Mouse (Mus musculus): Measurements from ENCODE around the gene Tmem246.
"Not testable (repeated sequence)": the region's sequence is repeated elsewhere in the genome, so short reads cannot be mapped to it uniquely, and the experiment has no call there.

Tmem246 gene

DNA sequence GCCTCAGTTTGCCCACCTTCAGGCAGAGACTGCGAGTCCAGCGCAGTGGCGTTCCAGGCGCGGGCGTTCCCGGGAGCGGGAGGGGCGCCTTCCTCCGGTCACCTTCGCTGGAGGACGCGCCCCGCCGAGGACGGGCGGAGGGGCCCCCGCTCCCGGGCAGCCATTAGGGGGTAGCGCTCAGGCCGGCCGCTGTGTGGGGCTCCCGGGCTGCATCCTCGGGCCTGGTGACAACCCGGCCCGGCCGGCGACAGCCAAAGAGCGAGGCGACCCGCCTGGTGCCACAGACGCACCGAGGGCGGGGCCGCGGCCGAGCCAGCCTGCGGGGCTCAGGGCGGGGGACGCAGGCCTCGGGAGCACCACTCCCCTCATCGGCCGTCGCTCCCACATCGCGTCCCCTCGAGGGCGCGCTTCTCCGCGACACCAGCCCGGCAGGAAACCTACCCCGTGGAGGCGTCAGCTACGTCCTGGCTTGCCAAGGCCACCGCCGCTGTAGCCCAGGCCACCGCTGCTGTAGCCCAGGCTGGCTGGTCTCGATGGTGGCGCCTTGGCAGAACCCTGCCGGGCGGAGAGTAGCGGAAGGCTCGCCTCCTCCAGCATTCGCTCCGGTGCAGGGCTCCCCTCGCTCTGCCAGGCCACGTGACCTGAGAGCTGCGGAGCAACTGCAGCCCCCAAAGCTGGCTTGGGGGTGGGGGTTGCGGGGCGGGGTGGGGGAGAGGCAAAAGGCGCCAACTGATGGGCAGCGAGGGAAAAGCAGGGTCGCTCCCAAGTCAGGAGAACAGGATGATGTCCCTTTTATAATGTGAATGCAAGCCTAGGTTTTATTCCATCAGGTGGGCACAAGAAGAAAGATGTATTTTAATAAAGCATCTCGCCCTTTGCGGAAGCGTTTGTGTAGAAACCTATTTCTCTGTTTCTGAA lies at the start of gene Tmem246:
TSS of gene Tmem246 (minus strand) at position 694 of the 918 bp plus-strand sequence.
- DNase-seq (ENCODE audit: low spot score): peak; percentile 32

DNA sequence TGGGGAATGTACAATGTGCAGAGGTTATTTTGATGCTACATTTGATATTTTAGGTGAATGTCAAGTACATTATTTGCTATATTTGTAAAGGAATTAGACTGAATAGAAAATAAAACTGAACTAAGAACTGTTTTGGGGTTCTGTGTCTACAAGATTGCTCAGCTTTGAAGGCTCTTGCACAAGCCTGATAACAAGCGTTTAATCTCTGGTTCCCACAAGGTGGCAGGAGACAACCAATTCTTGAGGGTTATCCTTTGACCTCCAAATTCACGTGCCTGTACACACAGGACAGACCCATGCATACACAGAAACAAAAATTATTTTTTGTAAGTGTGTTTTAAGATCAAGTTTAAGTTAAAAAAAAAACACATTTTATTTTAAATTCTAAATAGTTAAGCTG lies 42.2 kb upstream of the Tmem246 start:
- peak; percentile 62 for DNase-seq (ENCODE audit: low spot score)

DNA sequence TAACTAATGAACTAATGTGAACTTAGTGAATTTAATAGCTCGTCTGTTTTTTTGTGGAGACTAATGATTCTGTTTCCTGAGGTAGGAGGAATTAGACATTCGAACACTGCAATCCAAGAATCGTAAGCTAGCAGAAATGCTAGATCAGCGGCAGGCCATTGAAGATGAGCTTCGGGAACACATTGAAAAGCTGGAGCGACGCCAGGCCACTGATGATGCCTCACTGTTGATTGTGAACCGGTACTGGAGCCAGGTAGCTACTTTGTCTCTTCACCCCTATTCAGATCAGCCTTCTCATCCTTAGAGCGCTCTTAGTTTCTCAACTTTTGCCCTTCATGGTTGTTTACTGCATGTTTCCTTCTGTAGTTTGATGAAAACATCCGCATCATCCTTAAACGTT lies 40.1 kb upstream of the Tmem246 start:
- DNase-seq (ENCODE audit: low spot score): no peak

DNA sequence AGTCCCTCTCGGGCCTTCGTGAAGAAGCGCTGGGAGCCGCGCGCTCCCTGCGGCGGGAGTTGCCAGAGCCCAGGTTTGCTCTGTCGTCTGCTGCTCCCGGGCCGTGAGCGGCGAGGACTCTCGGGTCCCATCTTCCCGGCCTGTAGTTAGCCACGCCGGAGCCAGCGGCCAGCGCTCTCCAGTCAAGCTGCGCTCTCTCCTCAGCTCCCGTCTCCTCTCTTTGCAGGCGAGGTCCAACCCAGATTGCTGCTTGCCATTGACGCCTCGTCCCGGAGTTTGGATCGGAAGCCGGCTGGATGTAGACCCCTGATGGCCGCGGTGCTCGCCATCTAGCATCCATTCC lies 34.4 kb upstream of the Tmem246 start:
- no peak for DNase-seq (ENCODE audit: low spot score)

DNA sequence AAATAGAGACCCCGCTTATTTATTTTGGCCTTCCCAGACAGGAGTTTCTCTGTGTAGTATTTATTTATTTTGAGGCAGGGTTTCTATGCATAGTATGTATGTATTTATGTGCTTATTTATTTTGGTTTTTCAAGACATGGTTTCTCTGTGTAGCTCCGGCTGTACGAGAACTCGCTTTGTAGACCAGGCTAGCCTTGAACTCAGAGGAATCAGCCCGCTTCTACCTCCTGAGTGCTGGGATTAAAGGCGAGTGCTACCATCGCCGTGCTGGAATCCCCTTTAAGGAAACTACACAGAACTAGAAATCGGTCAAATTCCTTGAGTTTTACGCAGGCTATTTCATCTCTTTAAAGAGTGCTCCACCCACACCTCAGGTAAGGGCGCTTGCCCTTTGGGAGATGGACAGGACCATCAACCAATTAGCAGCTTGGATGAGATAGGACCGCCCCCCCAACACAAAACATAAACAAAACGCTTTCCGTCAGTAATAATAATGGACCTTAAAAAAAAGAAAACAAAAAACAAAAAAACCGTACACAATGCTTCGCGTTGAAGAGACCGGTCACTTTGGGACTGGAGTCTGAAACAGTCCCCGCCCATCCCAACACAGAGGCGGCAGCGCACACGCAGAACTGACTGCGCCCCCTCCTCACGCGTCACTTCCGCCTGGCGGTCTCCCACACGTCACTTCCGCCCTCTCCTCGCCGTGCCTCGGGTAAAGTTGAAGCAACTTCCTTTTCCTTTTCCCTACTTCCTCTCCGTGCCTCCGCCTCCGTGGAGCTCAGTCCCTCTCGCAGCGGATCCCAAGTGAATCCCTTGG lies 33.9 kb upstream of the Tmem246 start, which contains the start of gene Rnf20:
TSS of gene Rnf20 (plus strand) at position 688 of the 820 bp plus-strand sequence.
- DNase-seq (ENCODE audit: low spot score): peak; percentile 93

DNA sequence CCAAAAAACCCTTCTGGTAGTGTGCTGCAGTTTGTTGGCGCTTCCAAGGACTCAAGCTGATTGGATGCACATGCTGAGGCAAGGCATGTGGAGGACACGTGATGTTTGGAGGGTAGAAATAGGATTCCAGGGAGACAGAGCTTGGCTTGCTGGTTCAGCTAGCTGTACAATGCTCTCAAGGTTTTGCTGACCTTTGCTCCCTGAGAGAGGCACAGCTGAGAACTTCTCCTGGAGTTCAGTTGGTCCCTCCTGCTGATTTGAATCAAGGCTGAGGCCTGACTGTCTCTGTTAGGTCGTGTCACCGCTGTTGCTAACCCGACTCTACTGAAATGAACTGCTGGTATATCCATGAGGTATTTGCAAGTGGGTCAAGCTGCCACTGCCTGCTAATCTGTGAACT lies 31.3 kb upstream of the Tmem246 start:
- DNase-seq (ENCODE audit: low spot score): no peak

DNA sequence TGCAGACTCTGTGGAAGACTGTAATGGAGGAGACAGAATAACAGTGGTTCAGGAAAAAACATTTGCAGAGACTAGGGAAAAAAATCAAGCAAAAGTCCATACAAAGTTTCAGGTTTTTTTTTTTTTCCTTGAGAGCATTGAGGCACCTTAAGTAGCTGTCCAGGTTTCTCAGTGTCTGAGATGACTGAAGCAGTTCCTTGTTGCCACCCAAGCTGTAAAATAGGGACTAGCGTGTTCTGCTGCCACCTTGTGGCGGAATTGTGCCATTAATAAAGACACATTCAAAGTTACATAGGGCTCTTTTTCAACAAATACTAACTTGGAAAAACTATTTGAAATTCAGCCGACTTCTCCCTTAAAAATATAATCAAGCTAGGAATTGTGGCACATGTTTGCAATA lies 29.3 kb upstream of the Tmem246 start:
- DNase-seq (ENCODE audit: low spot score): peak; percentile 80

DNA sequence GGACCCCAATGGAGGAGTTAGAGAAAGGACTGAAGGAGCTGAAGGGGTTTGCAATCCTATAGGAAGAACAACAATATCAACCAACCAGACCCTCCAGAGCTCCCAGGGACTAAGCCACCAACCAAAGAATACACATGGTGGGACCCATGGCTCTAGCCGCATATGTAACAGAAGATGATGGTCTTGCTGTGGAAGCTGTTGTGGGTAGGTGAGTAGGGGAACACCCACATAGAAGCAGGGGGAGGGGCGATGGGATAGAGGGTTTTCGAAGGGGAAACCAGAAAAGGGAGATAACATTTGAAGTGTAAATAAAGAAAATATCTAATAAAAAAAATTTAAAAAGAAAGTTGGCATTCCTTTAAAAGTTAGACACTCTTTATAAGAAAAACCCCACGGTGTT lies 27.3 kb upstream of the Tmem246 start:
- DNase-seq (ENCODE audit: low spot score): not testable (repeated sequence)

DNA sequence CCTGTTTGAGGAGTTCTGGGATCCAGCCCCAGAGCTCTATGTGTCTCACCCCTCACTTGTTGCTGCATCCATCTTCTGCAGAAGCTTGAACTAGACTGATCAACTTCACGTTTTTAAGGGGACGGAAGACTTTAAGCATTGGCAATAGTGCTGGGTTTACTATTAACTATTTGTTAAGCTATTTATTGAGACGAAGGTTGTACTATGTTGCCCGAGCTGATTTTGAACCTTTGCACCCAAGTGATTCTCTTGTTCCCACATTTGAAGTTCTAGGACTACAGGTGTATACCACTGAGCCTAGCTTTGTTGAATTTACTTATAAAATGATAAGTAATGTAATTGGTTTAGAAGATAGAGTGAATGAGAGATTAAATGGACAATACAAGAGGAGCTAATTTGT lies 26.2 kb upstream of the Tmem246 start:
- no peak for DNase-seq (ENCODE audit: low spot score)

DNA sequence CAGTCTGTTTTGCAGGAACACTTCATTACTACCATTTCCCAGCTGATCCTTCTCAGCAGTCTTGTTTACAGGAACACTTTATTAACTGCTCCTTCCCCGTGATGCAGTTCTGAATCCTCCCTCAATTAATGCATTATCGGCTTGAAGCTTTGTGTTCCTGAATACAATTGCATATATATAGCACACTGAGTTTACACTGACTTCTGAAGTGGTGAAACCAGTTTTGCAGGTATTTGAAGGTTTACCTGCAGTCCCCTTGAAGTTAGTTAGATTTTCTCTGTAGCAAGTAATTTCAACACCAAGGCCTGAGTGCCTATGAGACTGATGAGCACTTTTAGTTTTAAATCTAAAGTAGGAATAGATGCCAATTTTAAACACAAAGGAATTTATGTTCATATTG lies 24.6 kb upstream of the Tmem246 start:
- no peak for DNase-seq (ENCODE audit: low spot score)

DNA sequence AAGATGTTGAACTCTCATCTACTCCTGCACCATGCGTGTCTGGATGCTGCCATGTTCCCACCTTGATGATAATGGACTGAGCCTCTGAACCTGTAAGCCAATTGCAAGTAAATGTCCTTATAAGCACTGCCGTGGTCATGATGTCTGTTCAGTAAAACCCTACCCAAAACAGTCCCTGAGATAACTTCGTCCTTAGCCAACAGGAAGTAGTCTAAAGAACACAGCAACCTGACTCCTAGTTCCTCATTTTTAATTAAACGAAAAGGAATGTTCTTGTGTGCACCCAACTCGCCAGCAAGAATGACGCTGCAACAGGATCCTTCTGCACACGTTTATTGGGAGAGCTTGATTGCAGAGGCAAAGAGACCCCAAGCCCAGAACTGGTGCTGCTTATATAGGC lies 22.2 kb upstream of the Tmem246 start:
- not testable (repeated sequence) for DNase-seq (ENCODE audit: low spot score)

DNA sequence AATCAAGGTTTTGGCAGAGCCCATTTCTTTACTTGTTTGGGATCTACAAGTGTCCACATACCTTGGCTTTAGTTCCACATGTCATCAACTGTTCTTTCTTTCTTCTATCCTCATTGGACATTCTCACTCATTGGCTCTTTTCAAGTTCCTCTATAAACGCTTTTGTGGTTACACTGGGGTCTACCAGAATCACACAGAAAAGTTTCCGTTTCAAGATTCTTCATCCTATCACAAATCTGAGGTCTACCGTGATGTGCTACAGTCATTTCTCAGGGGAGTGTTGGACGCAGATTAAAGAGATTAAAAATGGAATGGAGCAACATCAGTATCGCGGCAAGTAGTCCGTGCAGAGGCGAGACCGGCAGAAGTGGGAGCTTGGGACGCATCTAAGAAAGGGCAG lies 19.2 kb upstream of the Tmem246 start:
- DNase-seq (ENCODE audit: low spot score): no peak

DNA sequence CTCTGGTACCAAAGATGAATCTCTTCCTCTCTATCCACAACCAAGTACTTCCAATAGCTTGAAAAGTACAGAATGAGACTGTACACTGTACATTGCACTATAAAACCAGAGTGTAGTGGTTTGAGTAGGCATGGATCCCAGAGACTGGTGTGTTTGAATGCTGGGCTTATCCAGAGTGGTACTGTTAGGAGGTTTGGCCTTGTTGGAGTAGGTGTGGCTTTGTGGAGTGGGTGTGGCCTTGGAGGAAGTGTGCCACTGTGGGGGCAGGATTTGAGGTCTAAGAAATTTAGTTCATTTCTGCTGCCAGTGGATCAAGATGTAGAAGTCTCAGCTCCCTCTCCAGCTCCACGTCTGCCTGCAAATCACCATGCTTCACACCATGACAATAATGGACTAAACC lies 7.8 kb upstream of the Tmem246 start:
- DNase-seq (ENCODE audit: low spot score): no peak

DNA sequence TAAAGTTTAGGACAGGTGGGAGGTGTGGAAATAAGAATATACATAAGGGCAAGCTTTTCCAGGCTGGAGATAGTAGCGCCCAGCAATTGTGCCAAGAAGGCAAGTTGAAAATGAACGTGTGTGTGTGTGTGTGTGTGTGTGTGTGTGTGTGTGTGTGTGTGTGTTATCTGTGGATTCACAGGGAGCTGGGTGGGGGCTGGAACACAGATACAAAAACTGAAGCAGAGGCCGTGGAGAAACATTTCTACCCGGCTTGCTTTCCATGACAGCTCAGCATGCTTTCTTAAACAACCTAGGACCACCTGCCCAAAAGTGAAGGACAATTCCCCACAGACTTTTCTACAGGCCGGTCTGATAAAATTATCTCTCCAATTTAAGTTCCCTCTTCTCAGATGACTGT lies 6.9 kb upstream of the Tmem246 start:
- no peak for DNase-seq (ENCODE audit: low spot score)

DNA sequence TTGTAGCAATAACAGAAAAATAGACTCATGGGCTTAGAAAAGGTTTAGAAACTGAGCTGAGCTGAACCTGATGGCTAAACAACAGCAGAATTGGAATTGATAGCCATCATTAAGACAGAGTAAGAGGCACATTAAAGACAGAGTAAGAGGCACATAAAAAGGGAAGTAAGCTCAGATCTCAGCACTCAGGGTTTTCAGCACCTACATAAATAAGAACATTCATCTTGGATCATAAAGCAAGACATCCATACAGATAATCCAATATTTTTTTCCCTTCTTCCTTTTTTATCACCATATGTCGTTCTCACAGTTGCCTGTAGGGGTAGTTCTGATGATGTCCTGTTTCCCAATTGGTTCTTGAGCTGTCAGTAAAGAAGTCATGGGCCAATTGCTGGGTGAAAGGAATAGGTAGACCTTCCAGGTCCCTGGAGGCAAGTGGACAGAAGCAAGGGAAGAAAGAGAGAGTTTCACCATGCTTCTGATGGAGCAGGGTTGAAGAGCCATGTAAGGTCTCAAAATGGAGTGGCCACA lies 6.4 kb upstream of the Tmem246 start:
- no peak for DNase-seq (ENCODE audit: low spot score)

DNA sequence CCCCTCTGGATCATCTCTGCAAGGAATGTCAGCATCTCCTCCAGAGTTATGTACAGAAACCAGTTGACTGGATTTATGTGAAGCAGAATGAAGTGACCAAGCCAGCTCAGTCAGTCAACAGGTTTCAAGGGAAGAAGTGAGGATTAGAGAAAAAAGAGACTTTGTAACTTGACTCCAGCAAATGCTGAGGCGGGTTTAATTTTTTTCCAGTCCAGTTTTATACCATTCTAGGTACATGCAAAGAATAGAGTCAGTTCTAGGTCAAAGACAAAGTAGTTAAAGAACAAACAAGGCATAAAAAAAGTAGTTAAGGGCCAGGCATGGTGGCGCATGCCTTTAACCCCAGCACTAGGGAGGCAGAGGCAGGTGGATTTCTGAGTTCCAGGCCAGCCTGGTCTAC lies 5.5 kb upstream of the Tmem246 start:
- no peak for DNase-seq (ENCODE audit: low spot score)

DNA sequence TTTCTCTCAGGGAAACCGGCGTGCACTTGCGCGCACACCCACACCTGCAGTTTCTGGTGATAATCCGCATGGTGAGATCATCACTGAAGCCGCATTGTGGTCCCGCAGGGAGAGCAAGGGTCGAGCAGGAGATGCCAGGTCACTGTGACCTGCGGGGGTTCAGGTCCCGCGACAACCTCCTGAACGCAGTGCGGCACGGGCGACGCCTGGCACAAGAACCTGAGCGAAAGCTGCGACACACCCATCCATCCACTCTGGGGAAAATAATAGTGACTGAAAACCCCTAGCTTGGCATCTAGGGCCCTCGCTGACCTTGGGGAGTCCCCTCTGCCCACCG lies 862 bp downstream of the Tmem246 start:
- peak; percentile 29 for DNase-seq (ENCODE audit: low spot score)

DNA sequence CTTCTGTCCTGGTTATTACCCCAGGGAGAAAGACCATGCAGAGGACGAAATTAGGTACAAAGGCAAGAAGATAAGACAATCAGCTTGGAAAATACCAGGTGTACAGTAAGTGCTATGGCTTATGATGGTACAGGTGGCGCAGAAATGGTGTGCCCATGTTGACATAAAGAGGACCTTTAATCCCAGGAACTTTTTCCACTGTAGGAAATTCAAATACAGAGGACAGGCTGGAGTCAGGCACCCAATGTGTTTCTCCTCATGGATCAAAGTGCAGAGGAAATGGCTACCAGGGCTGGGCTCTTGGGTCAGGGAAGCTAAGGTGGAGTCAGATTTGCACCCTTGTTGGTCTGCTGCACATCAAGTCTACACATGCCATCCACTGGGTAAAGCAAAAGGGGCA lies 7.5 kb downstream of the Tmem246 start:
- no peak for DNase-seq (ENCODE audit: low spot score)

DNA sequence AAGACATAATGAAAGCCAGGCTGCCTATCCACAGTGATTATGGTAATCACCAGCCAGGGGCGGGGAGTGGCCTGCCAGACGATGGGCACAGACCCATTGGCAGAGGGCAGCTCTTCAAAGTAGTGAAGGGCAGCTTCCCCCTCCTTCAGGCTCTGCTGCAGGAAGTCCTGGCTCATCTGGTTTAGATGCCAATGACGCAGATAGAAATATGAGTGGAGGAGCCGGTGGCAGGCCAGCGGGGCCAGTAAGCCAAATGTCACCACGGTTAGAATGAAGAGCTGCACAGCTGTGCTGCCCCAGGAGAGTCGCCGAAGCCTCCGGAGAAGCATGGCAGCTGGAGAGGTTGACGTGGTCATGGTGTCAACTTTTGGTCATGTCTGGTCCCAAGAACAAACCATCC lies 10.9 kb downstream of the Tmem246 start:
- no peak for DNase-seq (ENCODE audit: low spot score)

DNA sequence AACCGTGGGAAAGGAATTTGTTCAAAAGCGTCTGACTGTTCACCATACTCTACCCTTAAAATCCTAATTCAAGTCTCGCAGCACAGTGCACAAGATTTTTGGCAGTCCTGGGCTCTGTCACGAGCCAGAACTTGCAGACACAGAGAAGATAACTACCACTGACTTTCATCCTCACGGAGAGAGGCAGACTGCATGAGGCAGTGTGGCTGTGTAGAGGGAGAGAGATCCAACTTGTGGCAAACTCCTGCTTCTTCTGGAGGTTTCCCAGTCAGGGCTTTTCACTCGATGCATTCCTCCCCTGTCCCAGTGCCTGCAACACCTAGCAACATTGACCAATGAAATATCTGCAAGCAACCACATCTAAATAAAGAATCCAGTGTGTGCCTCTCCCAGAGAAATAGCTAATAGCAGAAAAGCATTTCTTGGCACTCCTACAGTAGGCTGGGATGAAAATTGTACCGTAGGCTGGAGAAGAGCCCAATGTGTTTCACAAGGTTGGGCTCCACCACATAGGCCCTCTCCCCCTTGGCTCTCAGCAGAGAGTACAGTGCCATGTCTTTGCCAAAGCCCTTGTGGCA lies 12.1 kb downstream of the Tmem246 start:
- DNase-seq (ENCODE audit: low spot score): no peak

DNA sequence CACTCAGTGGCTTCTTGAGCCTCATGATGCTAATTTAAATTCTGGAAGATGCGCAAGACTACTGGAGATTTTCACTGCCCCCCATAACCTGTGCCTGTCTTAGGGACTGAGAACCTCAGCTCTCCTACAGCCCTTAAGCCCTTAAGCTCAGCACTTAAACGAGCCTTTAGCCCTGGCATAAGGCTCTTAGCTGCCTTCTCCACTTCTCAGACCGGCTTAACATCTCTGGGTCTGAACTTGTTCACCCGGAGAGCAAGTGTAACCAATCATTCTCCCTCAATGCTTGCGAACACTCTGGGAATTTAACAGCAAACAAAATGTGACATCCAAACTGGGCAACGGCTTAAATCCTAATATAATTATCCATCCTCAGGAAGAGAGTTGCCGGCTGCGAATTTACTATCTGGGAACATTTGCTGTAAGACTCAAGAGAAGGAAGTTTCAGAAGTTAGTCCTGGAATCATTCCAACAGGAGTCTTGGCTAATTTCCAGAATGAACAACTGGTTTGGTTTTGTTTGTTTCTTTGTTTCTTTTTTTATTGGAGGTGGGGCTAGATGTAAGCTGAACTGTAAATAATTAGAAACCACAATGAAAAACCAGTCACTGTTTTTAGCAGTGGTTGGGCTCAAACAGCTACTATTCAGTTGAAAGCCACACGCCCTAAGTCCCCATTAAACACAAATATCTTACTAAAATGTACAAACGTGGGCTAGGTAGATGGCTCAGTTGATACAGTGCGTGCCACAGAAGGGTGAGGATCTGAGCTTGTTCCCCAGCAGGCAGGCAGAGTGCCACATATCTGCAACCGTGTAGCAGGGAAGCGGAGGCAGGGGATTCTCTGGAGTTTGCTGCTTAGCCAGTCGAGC lies 13.5 kb downstream of the Tmem246 start:
- DNase-seq (ENCODE audit: low spot score): no peak

DNA sequence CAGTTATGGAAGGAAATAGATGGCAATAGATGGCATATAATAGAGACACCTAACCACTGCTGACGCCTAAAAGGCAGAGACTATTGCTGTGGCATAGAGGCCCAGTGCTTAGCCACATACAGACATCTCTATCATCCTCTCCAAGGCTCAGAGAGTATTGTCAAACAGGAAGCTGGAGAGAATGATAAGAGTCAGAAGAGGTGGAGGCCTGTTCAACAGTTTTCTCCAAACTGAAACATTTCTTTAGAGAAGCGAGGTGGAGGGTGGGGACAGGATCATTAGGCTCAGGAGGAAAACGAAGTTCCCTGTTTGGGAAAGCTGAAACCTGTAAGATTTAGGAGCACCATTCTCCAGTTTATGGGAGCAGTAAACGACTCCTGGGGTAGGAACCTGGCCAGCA lies 16.4 kb downstream of the Tmem246 start:
- DNase-seq (ENCODE audit: low spot score): peak; percentile 54

Data from c-Kit-positive CD71-positive TER-119-positive erythroid progenitor cells, embryonic 14.5 days (primary cell).